Mouse (Mus musculus) liver, adult 2 months (tissue): ENCODE measurements at regions not wholly inside any gene's neighbourhood (a gene's known extent, or its start where the extent isn't known, plus 50 kb on each side); places are given as distances from the start of the nearest gene placed in this dataset.
"Not testable (repeated sequence)": the region's sequence is repeated elsewhere in the genome, so short reads cannot be mapped to it uniquely, and the experiment has no call there.

ENCODE experiments used
- DNase-seq: peaks from one replicate; pipeline ENCODE4 v3.0.0-alpha.2; 2011; ENCODE audit warnings: low read depth, low spot score; ENCODE audit errors: extremely low read depth
- H3K27ac ChIP-seq: fragments of 200-500 bp; replicated peaks from 2 replicates; pipeline ENCODE4 v1.5.1; 2012; ENCODE audit warnings: low read depth, mild to moderate bottlenecking, control low read depth, inconsistent platforms, low read length; ENCODE audit not compliant: insufficient read depth
- H3K27me3 ChIP-seq: fragments of 200-500 bp; 2 replicates; pipeline ENCODE4 v1.6.1; 2012; ENCODE audit warnings: mild to moderate bottlenecking, moderate library complexity, low read length, inconsistent platforms; ENCODE audit not compliant: control insufficient read depth, insufficient read depth
- H3K36me3 ChIP-seq: fragments of 200-500 bp; 2 replicates; pipeline ENCODE4 v1.6.1; 2012; ENCODE audit warnings: low read length, inconsistent platforms; ENCODE audit not compliant: control insufficient read depth, insufficient read depth
- H3K4me1 ChIP-seq: fragments of 200-500 bp; 2 replicates; pipeline ENCODE4 v1.6.1; 2011; ENCODE audit warnings: low read length; ENCODE audit not compliant: control insufficient read depth, insufficient read depth
- H3K4me3 ChIP-seq: fragments of 200-500 bp; 2 replicates; pipeline ENCODE4 v1.5.1; 2011; ENCODE audit warnings: low read depth, mild to moderate bottlenecking, control low read depth, low read length, moderate library complexity; ENCODE audit not compliant: insufficient read depth
- H3K79me2 ChIP-seq: fragments of 200-500 bp; 2 replicates; pipeline ENCODE4 v1.6.1; 2012; ENCODE audit warnings: inconsistent platforms, mild to moderate bottlenecking, low read length, moderate library complexity; ENCODE audit not compliant: control insufficient read depth, insufficient read depth
- H3K9ac ChIP-seq: fragments of 200-500 bp; 2 replicates; pipeline ENCODE4 v1.6.1; 2012; ENCODE audit warnings: low read depth, mild to moderate bottlenecking, control low read depth, inconsistent platforms, low read length
- CTCF ChIP-seq: fragments of 200-500 bp; IDR thresholded peaks from 2 replicates; pipeline ENCODE4 v1.5.1; 2011; ENCODE audit warnings: low read depth, low read length, control low read depth
- POLR2A ChIP-seq: fragments of 200-500 bp; IDR thresholded peaks from 2 replicates; pipeline ENCODE4 v1.6.1; 2011; ENCODE audit warnings: low read length, control low read depth; ENCODE audit not compliant: insufficient read depth; ENCODE audit errors: extremely low read depth
- WGBS: fragments of 180-500 bp; shearing (Covaris S2); methylation state at CpG from one replicate; pipeline ENCODE4 v1.1.7; 2018; 5-methylcytosine and 5-hydroxymethylcytosine counted together

- 0 out of 2 replicates have a peak overlapping the region, but pooled peaks have one; percentile 4 for H3K9ac ChIP-seq
- WGBS = 9% methylated on average over 48 of the region's 49 CpGs
- TF ChIP-seq POLR2A (no peak), CTCF (no peak)
- H3K4me1 ChIP-seq = no peaks in the 10 kb centered on the region; the same call in 1 of the 2 replicates
- no peaks in the 10 kb centered on the region for H3K36me3 ChIP-seq
- H3K27me3 ChIP-seq = peaks cover 18% of the 10 kb centered on the region
- peak overlapping the region; percentile 59; the same call in 1 of the 2 replicates for H3K4me3 ChIP-seq
- H3K27ac ChIP-seq = no peak overlapping the region
- DNase-seq = peak; percentile 6
- H3K79me2 ChIP-seq = no peaks in the 10 kb centered on the region
Measured at GRCm38 (mm10) chr10:7390239-7391091, 83.0 kb downstream of the Ulbp1 start.

GRCm38 (mm10) chr10:7358791-7359190 is 114.6 kb downstream of the Ulbp1 start:
- 49% methylated on average over 3 of the region's 3 CpGs for whole genome bisulfite sequencing
- not testable (repeated sequence) for H3K9ac ChIP-seq, H3K79me2 ChIP-seq, H3K4me3 ChIP-seq, H3K27ac ChIP-seq, H3K4me1 ChIP-seq, H3K27me3 ChIP-seq, H3K36me3 ChIP-seq, DNase-seq

- DNase-seq = peak; percentile 7
- not testable (repeated sequence) for H3K79me2 ChIP-seq, H3K27me3 ChIP-seq, H3K27ac ChIP-seq, H3K9ac ChIP-seq, H3K4me1 ChIP-seq, H3K36me3 ChIP-seq, H3K4me3 ChIP-seq
- 86% methylated on average over 13 of the region's 13 CpGs for WGBS
Measured at GRCm38 (mm10) chr10:7344290-7344689, 129.1 kb downstream of the Ulbp1 start.

- not testable (repeated sequence) for DNase-seq, H3K79me2 ChIP-seq, H3K27me3 ChIP-seq, H3K27ac ChIP-seq, H3K4me3 ChIP-seq, H3K9ac ChIP-seq, H3K4me1 ChIP-seq, H3K36me3 ChIP-seq
- WGBS = 97% methylated on average over 8 of the region's 8 CpGs
Measured at GRCm38 (mm10) chr10:7343736-7344135, 129.7 kb downstream of the Ulbp1 start.

GRCm38 (mm10) chr10:7333077-7333747 is 121.2 kb upstream of the Cnksr3 start:
- Histone ChIP-seq H3K27ac (no peak overlapping the region), H3K4me1 (no peaks in the 10 kb centered on the region), H3K4me3 (no peak overlapping the region), H3K9ac (no peak overlapping the region), H3K79me2 (no peaks in the 10 kb centered on the region), H3K36me3 (no peaks in the 10 kb centered on the region), H3K27me3 (no peaks in the 10 kb centered on the region)
- peak; percentile 51 for DNase-seq
- 49% methylated on average over 11 of the region's 11 CpGs for WGBS
- peak; percentile 74 for TF ChIP-seq CTCF
- no peak for TF ChIP-seq POLR2A

- Histone ChIP-seq H3K27ac (no peak overlapping the region), H3K79me2 (no peaks in the 10 kb centered on the region), H3K4me3 (no peak overlapping the region), H3K27me3 (no peaks in the 10 kb centered on the region), H3K4me1 (peaks cover 4% of the 10 kb centered on the region; the same call in 1 of the 2 replicates), H3K36me3 (no peaks in the 10 kb centered on the region), H3K9ac (no peak overlapping the region)
- 50% methylated on average over 3 of the region's 3 CpGs for whole genome bisulfite sequencing
- DNase-seq = no peak
- TF ChIP-seq POLR2A (no peak), CTCF (no peak)
Measured at GRCm38 (mm10) chr10:7328262-7328661, 116.2 kb upstream of the Cnksr3 start.

GRCm38 (mm10) chr10:7327046-7327445 is 115.0 kb upstream of the Cnksr3 start:
- not testable (repeated sequence) for H3K27ac ChIP-seq, H3K36me3 ChIP-seq, H3K27me3 ChIP-seq, H3K79me2 ChIP-seq, H3K4me1 ChIP-seq, H3K9ac ChIP-seq, DNase-seq, H3K4me3 ChIP-seq
- WGBS = 97% methylated on average over 3 of the region's 3 CpGs
